Mouse (Mus musculus) hindbrain, embryonic 16.5 days (tissue): ENCODE measurements around the gene Mrpl44. TPM values are rescaled to one million over a fixed set of nuclear protein-coding genes. Genes with fewer than 3 reads are reported as not detected.

ENCODE experiments used
- ATAC-seq: fragments of 200-750 bp; cut with Nextera tagmentation; 2 replicates; pipeline ENCODE4 v1.8.0; 2017; ENCODE audit warnings: moderate TSS enrichment, moderate library complexity
- H3K27ac ChIP-seq: fragments of 300-500 bp; sonication (generic); 2 replicates; pipeline ENCODE4 v1.5.1; 2014; ENCODE audit warnings: low read depth, mild to moderate bottlenecking, control low read depth, low read length, moderate library complexity
- H3K27me3 ChIP-seq: fragments of 300-500 bp; sonication (generic); replicated peaks from 2 replicates; pipeline ENCODE4 v1.6.1; 2014; ENCODE audit warnings: low read length; ENCODE audit not compliant: control insufficient read depth, insufficient read depth
- H3K36me3 ChIP-seq: fragments of 300-500 bp; sonication (generic); 2 replicates; pipeline ENCODE4 v1.6.1; 2014; ENCODE audit warnings: mild to moderate bottlenecking, low read length, moderate library complexity, mixed read lengths; ENCODE audit not compliant: control insufficient read depth, insufficient read depth
- H3K4me1 ChIP-seq: fragments of 300-500 bp; sonication (generic); 2 replicates; pipeline ENCODE4 v1.6.1; 2014; ENCODE audit warnings: low read depth, low read length; ENCODE audit not compliant: control insufficient read depth, insufficient read depth
- H3K4me2 ChIP-seq: fragments of 300-500 bp; sonication (generic); 2 replicates; pipeline ENCODE4 v1.6.1; 2014; ENCODE audit warnings: mild to moderate bottlenecking, low read length, control low read depth, moderate library complexity
- H3K4me3 ChIP-seq: fragments of 300-500 bp; sonication (generic); 2 replicates; pipeline ENCODE4 v1.5.1; 2014; ENCODE audit warnings: mild to moderate bottlenecking, low read length, control low read depth, moderate library complexity
- H3K9ac ChIP-seq: fragments of 300-500 bp; sonication (generic); 2 replicates; pipeline ENCODE4 v1.6.1; 2014; ENCODE audit warnings: low read depth, mild to moderate bottlenecking, control low read depth, low read length, moderate library complexity
- H3K9me3 ChIP-seq: fragments of 300-500 bp; sonication (generic); 2 replicates; pipeline ENCODE4 v1.6.1; 2014; ENCODE audit warnings: mild to moderate bottlenecking, low read length, moderate library complexity; ENCODE audit not compliant: control insufficient read depth
- WGBS: fragments of 180-500 bp; shearing (Covaris S2); extraction: QIAGEN DNeasy Blood & Tissue Kit; methylation state at CpG from one replicate; pipeline ENCODE4 v1.1.7; 2014; 5-methylcytosine and 5-hydroxymethylcytosine counted together
- polyA plus RNA-seq: library from polyadenylated mRNA; unstranded; fragments of >200 nt; fragmentation: Nextera tagmentation; extraction: Ambion mirVana; gene quantifications from 2 replicates; pipeline ENCODE4 v1.2.1, GENCODE M21; 2015

The Mrpl44 gene
- polyA plus RNA-seq, 1 experiment from 2014 or later = 41.2 TPM

DNA sequence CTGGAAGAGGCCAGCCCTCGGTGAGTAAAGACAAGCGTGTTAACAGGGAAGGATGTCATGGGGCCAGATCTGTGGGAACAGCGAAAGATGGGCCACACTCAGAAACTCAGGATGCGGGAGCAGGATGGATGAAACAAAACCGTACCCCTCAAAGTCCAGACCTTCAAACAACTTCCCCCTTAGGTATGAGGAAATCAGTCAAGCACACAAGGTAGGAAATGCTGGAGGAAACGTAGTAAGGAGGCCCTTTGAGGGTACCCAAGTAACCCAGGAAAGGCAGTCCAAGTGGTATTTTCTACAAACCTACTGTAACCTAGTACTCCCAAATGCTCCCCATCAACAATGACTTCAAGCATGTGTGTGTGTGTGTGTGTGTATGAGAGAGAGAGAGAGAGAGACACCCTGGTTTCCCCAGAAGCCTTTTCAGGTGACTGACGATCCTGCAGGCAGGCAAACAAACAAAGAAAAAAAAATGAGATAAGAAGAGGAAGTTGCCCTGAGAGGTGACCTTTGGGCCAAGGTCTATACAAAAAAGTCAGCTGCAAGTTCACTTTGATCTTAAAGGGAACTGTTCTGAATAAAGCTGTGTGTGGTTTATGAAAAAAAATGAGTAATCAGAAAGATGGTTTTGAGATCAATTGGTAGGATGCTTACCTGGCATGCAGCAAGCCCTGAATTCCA lies 23.7 kb upstream of the Mrpl44 start:
- no peak for ATAC-seq
- Histone ChIP-seq H3K4me3 (no peak overlapping the region), H3K4me1 (peaks cover 3% of the 10 kb centered on the region), H3K36me3 (peaks cover 2% of the 10 kb centered on the region; the same call in 1 of the 2 replicates), H3K4me2 (no peak overlapping the region), H3K9me3 (peaks cover 2% of the 10 kb centered on the region; the same call in 1 of the 2 replicates), H3K9ac (no peak overlapping the region), H3K27ac (no peak overlapping the region), H3K27me3 (no peaks in the 10 kb centered on the region)
- WGBS = 84% methylated on average over 7 of the region's 7 CpGs

DNA sequence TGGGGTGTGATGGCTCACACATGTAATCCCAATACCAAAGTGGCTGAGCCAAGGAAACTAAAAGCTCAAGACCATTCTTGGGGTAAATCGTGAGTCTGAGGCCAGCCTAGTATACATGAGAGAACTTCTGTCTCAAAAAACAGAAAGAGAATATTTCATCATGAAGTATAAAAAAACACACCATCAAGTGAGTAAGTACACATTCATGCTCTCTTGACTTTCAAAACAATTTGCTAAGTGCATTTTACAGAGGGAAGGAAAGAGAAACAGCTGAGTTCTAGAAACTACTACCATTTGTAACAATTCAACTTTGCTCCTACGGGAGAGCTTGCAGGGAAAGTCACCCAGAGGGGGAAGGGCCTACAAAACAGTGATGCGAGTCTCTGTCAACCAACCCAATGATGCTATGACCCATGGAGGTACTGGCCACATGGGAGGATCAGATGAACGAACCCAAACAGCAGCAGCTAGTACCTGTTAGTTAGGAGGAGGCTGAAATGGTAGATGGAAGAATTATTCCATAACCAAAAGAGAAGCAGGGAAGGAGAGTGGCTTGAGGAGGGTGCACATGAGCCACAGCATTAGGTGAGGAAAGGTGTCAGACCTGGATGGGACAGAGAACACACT lies 23.0 kb upstream of the Mrpl44 start:
- Histone ChIP-seq H3K4me3 (no peak overlapping the region), H3K9ac (no peak overlapping the region), H3K27ac (no peak overlapping the region), H3K36me3 (peaks cover 2% of the 10 kb centered on the region; the same call in 1 of the 2 replicates), H3K4me1 (peaks cover 6% of the 10 kb centered on the region), H3K4me2 (no peak overlapping the region), H3K9me3 (peaks cover 2% of the 10 kb centered on the region; the same call in 1 of the 2 replicates), H3K27me3 (no peaks in the 10 kb centered on the region)
- no peak for ATAC-seq
- 87% methylated on average over 4 of the region's 4 CpGs for WGBS

DNA sequence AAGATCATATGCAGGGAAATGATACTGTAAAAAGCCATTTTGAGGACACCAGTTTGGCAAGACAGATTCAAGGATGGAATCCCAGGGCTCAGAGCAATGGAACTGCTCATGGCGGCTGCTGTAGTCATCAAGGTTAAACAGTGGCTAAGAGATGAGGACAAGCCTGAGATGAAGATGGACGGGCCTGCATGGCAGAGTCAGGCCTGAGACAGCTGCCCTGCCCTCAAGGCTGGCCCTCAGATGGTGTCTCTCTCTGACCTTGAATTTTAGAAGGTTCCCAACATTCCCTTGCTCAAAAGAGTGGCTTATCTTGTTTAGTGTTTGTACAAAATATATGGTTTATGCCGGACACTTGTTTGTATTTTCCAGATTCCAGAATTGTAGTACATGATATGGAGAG lies 22.4 kb upstream of the Mrpl44 start:
- Histone ChIP-seq H3K4me2 (no peak overlapping the region), H3K9me3 (peaks cover 2% of the 10 kb centered on the region; the same call in 1 of the 2 replicates), H3K4me3 (no peak overlapping the region), H3K27me3 (no peaks in the 10 kb centered on the region), H3K36me3 (peaks cover 2% of the 10 kb centered on the region; the same call in 1 of the 2 replicates), H3K9ac (no peak overlapping the region), H3K27ac (no peak overlapping the region), H3K4me1 (peaks cover 6% of the 10 kb centered on the region)
- no peak for ATAC-seq
- WGBS = 96% methylated on average over 3 of the region's 3 CpGs

DNA sequence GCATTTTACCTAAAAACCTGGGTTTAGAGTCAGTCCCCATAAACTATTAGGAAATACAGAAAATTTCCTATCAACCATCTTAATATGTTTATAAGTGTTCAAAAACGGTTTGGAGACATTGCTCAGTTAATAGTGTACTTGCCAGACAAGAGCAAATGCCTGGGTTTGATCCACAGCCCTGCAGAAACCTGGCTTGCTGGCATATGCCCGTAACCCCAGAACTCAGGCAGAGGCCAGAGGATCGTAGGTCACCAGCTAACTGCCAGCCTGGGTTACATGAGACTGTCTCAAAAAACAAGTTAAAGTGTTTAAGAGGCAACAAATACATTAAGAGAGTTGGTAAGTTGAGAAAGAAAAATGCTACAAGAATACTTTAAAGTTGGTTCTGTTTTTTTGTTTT lies 20.9 kb upstream of the Mrpl44 start:
- WGBS = 88% methylated on average over 3 of the region's 3 CpGs
- Histone ChIP-seq H3K4me2 (no peak overlapping the region), H3K9me3 (peaks cover 2% of the 10 kb centered on the region; the same call in 1 of the 2 replicates), H3K27me3 (no peaks in the 10 kb centered on the region), H3K4me3 (no peak overlapping the region), H3K36me3 (peaks cover 2% of the 10 kb centered on the region; the same call in 1 of the 2 replicates), H3K9ac (no peak overlapping the region), H3K4me1 (peaks cover 11% of the 10 kb centered on the region), H3K27ac (no peak overlapping the region)
- ATAC-seq = no peak

DNA sequence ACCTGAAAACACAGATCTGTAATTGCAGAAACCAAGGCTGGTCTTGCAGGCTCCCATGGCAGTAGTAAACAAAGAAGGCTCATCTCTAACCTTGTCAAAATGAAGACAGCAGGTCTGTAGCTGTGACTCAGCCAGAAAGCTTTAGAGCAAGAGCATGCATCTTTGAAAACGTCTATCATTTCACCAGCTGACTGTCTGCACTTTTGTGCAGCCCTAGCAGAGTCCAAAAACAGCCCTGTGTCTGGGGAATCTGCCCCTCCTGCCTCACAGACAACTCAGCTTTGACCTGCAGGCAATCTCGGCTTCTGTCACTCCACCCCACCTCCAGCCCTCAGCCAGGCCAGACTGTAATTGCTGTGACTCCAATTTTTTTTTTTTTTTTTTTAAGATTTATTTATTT lies 20.4 kb upstream of the Mrpl44 start:
- Histone ChIP-seq H3K4me2 (no peak overlapping the region), H3K9ac (no peak overlapping the region), H3K36me3 (peaks cover 2% of the 10 kb centered on the region; the same call in 1 of the 2 replicates), H3K27me3 (no peaks in the 10 kb centered on the region), H3K4me1 (peaks cover 14% of the 10 kb centered on the region), H3K9me3 (peaks cover 1% of the 10 kb centered on the region; the same call in 1 of the 2 replicates), H3K27ac (no peak overlapping the region), H3K4me3 (no peak overlapping the region)
- WGBS = 66% methylated on average over 2 of the region's 2 CpGs
- no peak for ATAC-seq

DNA sequence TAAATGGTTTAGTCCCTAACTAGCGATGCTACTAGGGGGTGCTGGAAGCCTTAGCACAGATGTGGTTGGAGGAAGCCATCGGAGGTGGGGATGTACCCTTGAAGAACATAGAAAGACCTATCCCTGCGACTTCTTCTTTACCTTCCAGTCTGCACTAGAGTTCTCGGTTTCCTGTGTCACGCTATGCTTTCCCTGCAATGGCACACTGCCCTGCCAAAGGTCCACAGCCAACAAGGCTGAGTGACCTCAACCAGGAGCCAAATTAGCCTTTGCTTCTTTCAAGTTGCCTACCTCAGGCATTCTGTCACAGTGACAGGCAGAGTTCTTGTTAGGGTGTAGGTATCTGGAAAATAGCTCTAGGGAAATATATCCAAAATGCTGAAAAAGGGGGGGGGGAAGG lies 19.4 kb upstream of the Mrpl44 start:
- H3K27me3 ChIP-seq = no peaks in the 10 kb centered on the region
- 95% methylated on average over 5 of the region's 5 CpGs for WGBS
- no peaks in the 10 kb centered on the region; the same call in 1 of the 2 replicates for H3K9me3 ChIP-seq
- no peak overlapping the region for H3K4me2 ChIP-seq
- no peak overlapping the region for H3K4me3 ChIP-seq
- H3K4me1 ChIP-seq = peaks cover 18% of the 10 kb centered on the region
- H3K9ac ChIP-seq = no peak overlapping the region
- ATAC-seq = no peak
- H3K27ac ChIP-seq = no peak overlapping the region
- no peaks in the 10 kb centered on the region; the same call in 1 of the 2 replicates for H3K36me3 ChIP-seq

DNA sequence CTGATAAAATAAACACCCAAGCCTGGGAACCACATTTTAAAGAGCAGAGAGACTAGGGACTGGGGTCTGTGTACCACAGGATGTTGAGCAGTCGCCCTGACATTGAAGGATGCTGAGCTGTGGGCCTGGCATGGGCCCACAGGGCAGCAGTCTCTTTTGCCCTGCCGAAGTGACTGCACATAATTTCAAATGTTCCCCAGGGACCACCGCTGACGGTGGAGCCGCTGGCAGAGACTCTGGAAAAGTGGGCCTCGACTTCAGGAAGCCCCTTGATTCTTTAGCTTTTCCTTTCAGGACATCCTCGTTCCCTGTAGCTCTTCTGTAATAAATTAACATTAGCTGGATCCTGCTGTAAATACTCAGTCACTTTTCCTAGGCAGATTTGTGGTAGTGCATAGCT lies 18.7 kb upstream of the Mrpl44 start:
- Histone ChIP-seq H3K27me3 (no peaks in the 10 kb centered on the region), H3K9ac (no peak overlapping the region), H3K4me2 (no peak overlapping the region), H3K4me1 (peaks cover 18% of the 10 kb centered on the region), H3K27ac (no peak overlapping the region; the same call in 1 of the 2 replicates), H3K9me3 (no peaks in the 10 kb centered on the region), H3K4me3 (no peak overlapping the region), H3K36me3 (no peaks in the 10 kb centered on the region)
- no peak for ATAC-seq
- WGBS = 49% methylated on average over 7 of the region's 7 CpGs

DNA sequence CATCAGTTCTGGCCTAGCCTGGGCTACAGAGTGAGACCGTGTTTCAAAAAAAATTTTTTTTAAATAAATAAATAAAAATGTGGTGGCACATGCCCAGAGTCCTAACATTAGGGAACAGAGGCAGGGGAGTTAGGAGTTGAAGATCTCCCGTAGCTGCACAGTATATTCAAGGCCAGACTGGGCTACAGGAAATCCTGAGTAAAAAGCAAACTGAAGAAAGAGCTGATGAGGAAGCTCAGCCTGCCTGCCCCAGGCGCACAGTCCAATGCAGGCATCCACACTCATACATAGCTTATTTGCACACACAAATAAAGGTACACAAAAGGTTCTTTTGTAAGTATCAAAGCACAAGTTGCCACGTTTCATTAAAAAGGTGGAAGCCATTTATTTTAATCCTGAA lies 18.2 kb upstream of the Mrpl44 start:
- H3K4me1 ChIP-seq = peaks cover 22% of the 10 kb centered on the region
- H3K27ac ChIP-seq = no peak overlapping the region
- no peaks in the 10 kb centered on the region for H3K9me3 ChIP-seq
- no peak overlapping the region for H3K4me3 ChIP-seq
- no peak for ATAC-seq
- H3K27me3 ChIP-seq = no peaks in the 10 kb centered on the region
- 80% methylated on average over 4 of the region's 4 CpGs for WGBS
- no peaks in the 10 kb centered on the region for H3K36me3 ChIP-seq
- H3K4me2 ChIP-seq = no peak overlapping the region
- no peak overlapping the region for H3K9ac ChIP-seq

DNA sequence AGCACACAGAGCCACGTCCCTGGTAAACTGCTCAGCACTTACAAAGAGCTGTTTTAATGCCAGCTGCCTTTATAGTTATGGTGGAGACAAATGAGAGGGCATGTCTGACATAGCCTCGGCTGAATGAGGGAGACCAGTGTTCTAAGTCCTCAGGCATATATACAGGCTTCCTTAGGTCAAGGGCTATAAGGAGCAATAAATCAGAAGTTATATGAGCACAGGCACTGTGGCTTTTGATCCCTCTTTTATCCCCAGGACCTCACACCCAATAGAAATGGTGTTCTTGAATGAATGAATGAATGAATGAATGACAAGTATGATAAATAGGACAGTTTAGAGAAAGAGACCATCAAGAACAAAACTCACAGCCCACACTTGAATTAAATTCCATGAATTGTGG lies 16.8 kb upstream of the Mrpl44 start:
- Histone ChIP-seq H3K4me3 (no peak overlapping the region), H3K4me1 (peaks cover 22% of the 10 kb centered on the region), H3K4me2 (no peak overlapping the region; the same call in 1 of the 2 replicates), H3K27me3 (no peaks in the 10 kb centered on the region), H3K36me3 (no peaks in the 10 kb centered on the region), H3K27ac (no peak overlapping the region), H3K9me3 (no peaks in the 10 kb centered on the region), H3K9ac (no peak overlapping the region)
- ATAC-seq = no peak
- 39% methylated on average over 2 of the region's 2 CpGs for WGBS
